ENCODE assay signal across 9 mouse cellular contexts in genomic region chr6:13030961-13031360, GRCm38 (mm10). TPM values are rescaled to one million over a fixed set of nuclear protein-coding genes. Genes with fewer than 3 reads are reported as not detected.
A peak's percentile ranks its signal among the peaks of the same experiment; 100 is the strongest.
DNase-seq lines count a peak whose midpoint lies in the region; ATAC-seq and TF ChIP-seq lines count a peak whose summit lies in the region.
"Had no signal": no experiment of that assay in that cellular context is flagged by ENCODE, and none has a peak within 500 bp of the region (broad histone marks: within the 10 kb centered on the region; RNA-seq: fewer than 3 reads in every experiment).

No protein-coding gene starts in this region.

- no peaks in the 10 kb centered on the region for H3K9me3 ChIP-seq in heart, embryonic 10.5 days
- H3K9me3 ChIP-seq in kidney, postnatal 0 days (replicated peaks; ENCODE audit: low read length) = no peaks in the 10 kb centered on the region
- H3K9me3 ChIP-seq: lung, embryonic 15.5 days had no signal

- no peak overlapping the region for H3K9ac ChIP-seq in kidney, postnatal 0 days (ENCODE audit: low read depth, low read length)
- H3K9ac ChIP-seq: lung, embryonic 15.5 days had no signal

- no peaks in the 10 kb centered on the region for H3K27me3 ChIP-seq in heart, embryonic 10.5 days (ENCODE audit: insufficient read depth, poor library complexity, severe bottlenecking)
- H3K27me3 ChIP-seq in kidney, postnatal 0 days (ENCODE audit: insufficient read depth, low read length) = no peaks in the 10 kb centered on the region
- H3K27me3 ChIP-seq: lung, embryonic 15.5 days had no signal

- no peak overlapping the region for H3K27ac ChIP-seq in heart, embryonic 10.5 days
- H3K27ac ChIP-seq in kidney, postnatal 0 days = no peak overlapping the region
- H3K27ac ChIP-seq: lung, embryonic 15.5 days had no signal

- H3K4me1 ChIP-seq in heart, embryonic 10.5 days = no peaks in the 10 kb centered on the region
- no peaks in the 10 kb centered on the region for H3K4me1 ChIP-seq in kidney, postnatal 0 days (replicated peaks; ENCODE audit: insufficient read depth, low read length)
- H3K4me1 ChIP-seq: lung, embryonic 15.5 days had no signal

- H3K4me2 ChIP-seq in kidney, postnatal 0 days (ENCODE audit: low read length) = no peak overlapping the region
- H3K4me2 ChIP-seq: lung, embryonic 15.5 days had no signal

- WGBS in heart, embryonic 10.5 days = 64% methylated on average over 1 of the region's 1 CpGs
- 59% methylated on average over 1 of the region's 1 CpGs for WGBS in kidney, postnatal 0 days

- peak; percentile 18 to 33 for DNase-seq in heart, adult 18-20 months
- no peak for DNase-seq in heart, embryonic 10.5 days (ENCODE audit: low spot score)
- peak; percentile 22 to 41 for DNase-seq in right cerebral cortex, adult 2 months (ENCODE audit: low spot score in 2 of 2)
- no peak for DNase-seq in right cerebral cortex, postnatal 36 days (ENCODE audit: low spot score in 2 of 2)
- DNase-seq in kidney, postnatal 0 days (ENCODE audit: low spot score) = peak; percentile 34
- peak; percentile 26 for DNase-seq in right cerebral cortex, postnatal 10 days (ENCODE audit: low spot score in 2 of 2)
- no peak for DNase-seq in thymus, adult 18-20 months
- DNase-seq in urinary bladder, adult 18-20 months (ENCODE audit: low spot score in 2 of 2) = no peak

- H3K36me3 ChIP-seq in heart, embryonic 10.5 days = no peaks in the 10 kb centered on the region
- H3K36me3 ChIP-seq in kidney, postnatal 0 days (ENCODE audit: insufficient read depth, low read length) = no peaks in the 10 kb centered on the region
- H3K36me3 ChIP-seq: lung, embryonic 15.5 days had no signal

- peak; percentile 63 for TF ChIP-seq CTCF in kidney, postnatal 0 days (IDR thresholded peaks at IDR 0.05; ENCODE audit: low read depth)

- H3K4me3 ChIP-seq in heart, embryonic 10.5 days = no peak overlapping the region
- no peak overlapping the region for H3K4me3 ChIP-seq in kidney, postnatal 0 days (replicated peaks; ENCODE audit: low read depth, low read length)
- H3K4me3 ChIP-seq: lung, embryonic 15.5 days had no signal

- ATAC-seq in kidney, postnatal 0 days (replicated peaks; ENCODE audit: low FRiP score, low read depth) = no peak

RNA-seq across cellular contexts. Expression of gene Tmem106b, which starts 38.6 kb away (rescaled TPM):
- total RNA-seq in heart, adult 18-20 months (2021) = 100 to 1,000 TPM; 134 to 182 TPM
- 22.0 and 26.7 TPM in 2 replicates for polyA plus RNA-seq in heart, embryonic 10.5 days (2016; fragmentation: Nextera tagmentation; extraction: Ambion mirVana)
- 70.6 and 75.6 TPM in 2 replicates for polyA plus RNA-seq in kidney, postnatal 0 days (2015; fragmentation: Nextera tagmentation; extraction: Ambion mirVana)

Comparison
In these comparisons a context has a peak if more than half of its experiments do, and no peak if none do; other contexts are left out.
1. DNase-seq: peak in heart, adult 18-20 months (2 of 2), right cerebral cortex, adult 2 months (2 of 2), kidney, postnatal 0 days (single experiment) and right cerebral cortex, postnatal 10 days (2 of 2); none in heart, embryonic 10.5 days (single experiment), right cerebral cortex, postnatal 36 days (0 of 2), thymus, adult 18-20 months (0 of 2) and urinary bladder, adult 18-20 months (0 of 2).